Mouse (Mus musculus) thymus, postnatal 36 days (tissue): Measurements from ENCODE around the gene Dio3.

Experiments used
- DNase-seq, 2 experiments: peaks; one replicate each; pipeline ENCODE4 v3.0.0; 2022; ENCODE audit warnings: mixed read lengths in 2 of 2

Gene Dio3

DNA sequence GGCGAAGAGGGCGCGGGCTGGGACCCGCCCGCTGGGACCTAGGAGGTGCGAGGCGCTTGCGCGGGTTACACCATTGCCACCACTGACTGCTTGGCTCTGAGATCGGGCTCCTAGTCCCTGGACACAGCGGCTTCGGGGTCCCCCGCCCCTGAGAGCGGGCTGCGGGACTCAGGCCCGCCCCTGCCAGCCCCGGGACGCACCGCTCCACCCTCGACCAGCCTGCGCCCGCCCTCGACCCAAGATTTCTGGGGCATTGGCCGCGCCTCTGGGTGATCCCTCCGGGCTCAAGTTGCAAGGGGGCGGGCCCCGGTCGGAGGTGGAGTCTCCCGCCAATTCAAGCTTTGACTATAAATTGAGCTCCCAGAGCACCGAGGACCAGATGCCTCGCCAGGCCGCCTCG, at the start of gene Dio3:
Gene Dio3, plus strand, starts transcription at position 216 of the 400 bp plus-strand sequence.
- no peak for DNase-seq

DNA sequence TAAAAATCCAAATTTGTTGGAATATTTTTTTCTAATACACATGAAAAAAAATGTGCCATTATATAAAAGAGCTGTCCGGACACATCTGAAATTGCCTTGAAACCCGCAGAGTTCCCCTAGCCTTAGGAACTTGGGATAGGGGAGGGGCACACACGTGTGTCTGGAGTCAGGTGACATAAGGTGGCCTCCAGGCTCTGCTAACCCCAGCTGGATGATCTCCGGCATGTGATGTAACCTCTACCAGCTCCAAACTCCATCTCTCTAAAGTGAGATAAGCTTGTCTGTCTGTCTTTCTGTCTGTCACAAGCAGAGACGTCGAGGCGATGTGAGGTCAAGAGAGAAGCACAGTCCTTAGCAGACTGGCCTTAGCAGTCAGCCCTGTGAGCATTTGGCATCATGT, 48.6 kb upstream of the Dio3 start:
- no peak for DNase-seq

DNA sequence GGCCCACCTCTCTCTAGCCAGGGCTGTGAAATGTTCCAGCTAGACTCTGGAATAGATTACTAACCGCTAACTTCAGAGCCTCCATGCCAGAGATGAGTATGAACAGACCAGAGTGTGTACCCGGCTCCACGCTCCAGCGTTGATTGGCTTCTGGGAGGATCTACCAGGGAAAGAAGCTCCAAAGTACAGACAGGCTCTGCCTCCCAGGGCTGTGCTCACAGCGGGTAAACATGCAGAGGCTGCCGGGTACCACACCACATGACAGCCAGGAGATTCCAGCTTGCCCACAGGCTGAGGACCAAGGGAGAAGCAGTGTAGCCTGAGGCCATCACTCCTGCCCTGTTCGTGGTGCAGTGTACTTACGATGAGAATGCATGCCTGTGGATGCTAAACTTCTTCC, 48.1 kb upstream of the Dio3 start:
- no peak for DNase-seq

DNA sequence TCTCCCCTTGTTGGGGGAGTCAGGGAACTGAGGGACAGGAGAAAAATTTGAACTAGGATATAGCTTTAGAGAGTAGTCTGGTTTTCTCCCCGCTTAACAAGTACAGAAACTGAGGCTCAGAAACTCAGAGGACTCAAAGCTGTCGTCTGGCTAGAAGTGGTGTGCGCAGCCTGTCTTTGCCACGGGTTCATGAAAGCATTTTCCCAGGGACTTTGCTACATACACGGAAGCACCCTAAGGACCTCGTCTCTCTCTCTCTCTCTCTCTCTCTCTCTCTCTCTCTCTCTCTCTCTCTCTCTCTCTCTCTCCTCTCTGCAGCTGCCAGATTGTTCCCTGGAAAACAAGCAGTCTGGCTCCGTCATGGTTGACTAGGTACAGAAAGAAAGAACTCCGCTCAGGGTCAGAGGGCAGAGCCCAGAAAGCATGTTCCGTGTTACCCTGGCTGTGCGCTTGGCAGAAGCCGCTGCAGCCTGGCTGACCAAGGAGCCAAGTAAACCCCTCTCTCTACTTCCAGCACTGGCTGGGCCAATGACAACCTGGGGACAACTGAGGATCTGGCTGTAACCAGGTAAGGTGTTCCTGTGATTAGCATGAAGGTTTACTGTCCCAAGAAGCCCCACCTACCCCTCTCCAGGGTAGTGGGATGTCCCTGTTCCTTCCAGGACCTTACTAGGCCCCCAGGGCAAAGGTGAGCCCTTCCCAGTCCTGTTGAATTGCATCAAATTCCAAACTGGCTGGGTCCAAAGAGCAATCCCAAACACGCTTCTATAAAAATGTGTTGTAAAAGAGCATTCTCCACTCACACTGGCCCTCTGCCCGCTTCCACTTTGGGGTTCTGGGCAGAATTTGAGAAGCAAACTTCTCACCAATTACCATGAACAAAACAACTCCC, 46.9 kb upstream of the Dio3 start:
- no peak for DNase-seq

DNA sequence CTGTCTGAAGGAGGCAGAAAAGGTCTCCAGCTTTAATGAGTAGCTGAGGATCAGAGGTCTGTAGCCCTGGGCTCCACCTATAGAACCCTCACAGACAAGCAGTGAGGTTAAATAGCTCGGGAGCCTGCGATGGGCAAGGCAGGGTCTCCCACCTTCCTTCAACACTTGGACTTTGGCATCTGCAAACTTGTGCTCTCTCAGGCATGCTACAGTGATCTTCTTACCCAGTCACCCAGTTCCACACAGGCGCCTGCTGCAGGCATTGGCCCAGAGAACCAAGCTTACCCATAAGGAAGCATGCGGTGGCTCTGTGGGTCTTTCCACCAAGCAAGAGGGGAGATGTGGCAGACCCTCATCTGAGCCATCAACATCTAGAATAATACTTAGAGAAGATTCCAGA, 43.0 kb upstream of the Dio3 start:
- DNase-seq, result no peak

DNA sequence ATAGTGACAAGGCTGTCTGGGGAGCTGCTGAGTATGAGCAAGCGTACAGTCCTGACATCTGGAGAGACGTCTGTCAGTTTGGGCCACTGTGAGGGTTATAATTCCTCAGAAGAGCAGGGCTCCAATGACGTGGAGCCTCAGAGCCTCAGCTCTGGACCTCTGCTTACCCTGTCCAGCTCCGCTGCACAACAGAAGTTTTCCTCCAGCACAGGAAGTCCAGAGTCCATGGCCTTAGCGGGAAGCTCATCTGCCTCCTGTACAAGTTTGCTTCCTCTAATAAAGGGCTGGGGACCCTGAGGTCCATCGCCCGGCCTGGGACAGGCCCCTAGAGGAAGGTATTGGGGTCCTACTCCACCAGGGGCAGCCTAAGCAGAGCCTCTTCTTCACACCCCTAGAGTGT, 41.8 kb upstream of the Dio3 start:
- DNase-seq, result no peak

DNA sequence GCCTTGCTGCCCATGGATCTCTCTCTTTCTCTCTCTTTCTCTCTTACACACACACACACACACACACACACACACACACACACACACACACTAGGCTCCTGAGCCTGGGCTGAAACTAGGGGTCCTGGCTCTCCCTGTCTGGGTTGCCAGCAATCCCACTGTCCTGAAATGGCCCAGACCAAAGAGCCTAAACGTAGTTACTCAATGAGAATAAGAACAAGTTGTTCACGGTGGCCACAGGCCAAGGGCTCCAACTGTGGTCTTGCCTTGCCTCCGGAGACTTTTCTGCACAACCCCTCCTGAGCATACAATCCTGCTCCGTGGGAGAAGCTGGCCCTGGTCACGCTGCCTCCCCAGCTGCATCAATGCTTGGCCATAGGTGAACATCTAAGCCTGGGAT, 39.5 kb upstream of the Dio3 start:
- DNase-seq, result no peak

DNA sequence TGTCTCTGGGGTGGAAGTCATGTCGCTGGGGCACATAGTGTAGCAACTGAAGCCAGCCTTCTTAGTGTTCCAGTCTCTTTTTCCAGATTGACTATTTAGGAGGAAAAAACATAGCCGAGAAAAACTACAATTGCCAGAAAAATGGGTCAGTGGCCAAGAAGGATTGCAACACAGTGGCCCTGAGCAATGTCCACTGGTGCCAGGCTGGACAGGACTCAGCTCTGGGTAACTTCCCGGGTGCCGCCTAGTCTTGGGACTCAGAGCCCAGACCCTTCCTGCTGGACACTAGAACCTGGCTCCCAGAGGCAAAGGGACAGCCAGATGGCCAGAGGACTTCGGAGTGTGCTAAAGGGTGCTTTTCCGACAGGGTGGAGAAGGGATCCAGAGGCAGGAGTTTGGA, 34.3 kb upstream of the Dio3 start:
- DNase-seq, result no peak

DNA sequence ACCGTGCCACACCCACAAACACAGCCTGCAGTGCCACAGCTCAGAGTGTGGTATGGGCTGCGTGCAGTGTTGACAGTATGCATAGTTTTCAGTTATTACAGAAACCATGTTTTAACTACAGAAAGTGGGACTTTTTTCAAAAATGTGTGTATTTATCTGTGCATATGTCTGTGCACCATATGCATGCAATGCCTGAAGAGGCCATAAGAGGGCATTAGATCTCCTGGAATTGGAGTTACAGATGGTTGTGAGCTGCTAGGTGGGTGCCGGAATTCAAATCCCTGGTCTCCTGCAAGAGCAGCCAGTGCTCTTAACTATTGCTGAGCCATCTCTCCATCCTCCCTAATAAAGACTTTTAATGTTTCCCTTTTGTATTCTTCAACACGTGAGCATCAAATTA, 33.4 kb upstream of the Dio3 start:
- DNase-seq, result no peak

DNA sequence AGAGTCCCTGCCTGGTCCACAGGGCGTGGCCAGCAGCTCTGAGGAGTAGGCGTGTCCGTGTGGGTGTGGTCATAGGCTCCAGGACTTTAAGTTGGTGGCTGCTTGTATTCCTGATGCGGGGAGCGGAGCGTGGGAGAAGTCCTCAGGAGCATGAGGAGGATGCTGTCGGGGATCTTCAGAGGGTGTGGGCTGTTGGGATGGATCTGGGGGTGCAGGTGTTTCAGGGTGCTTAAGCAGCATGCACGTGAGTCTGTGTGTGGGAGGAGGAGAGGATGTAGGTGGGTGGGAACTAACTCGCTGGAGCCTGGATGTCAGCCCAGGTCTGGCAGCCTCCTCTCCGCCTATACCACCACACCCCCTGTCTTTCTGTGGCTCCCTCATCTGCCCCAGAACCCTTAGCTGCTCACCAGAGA, 26.7 kb upstream of the Dio3 start:
- DNase-seq, result peak in 1 of 2 experiments; percentile 5

DNA sequence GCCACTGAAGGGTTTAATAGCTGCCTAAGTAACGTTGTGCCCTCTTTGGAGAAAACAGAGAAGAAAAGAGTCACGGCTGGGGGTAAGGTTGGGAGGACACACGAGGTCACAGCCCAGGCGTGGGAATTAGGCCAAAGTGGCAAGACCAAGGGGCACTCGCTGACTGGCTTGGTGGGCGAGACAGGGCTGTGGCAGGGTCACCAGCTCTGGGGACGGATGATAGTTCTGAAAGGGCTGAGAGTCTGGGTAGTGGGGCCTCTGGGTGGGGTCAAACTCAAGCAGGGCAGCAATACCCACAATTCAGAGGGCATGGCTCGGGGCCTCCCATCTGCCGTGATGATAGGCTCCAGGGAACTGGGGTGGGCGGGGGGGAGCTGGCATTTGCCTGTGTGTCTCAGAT, 23.1 kb upstream of the Dio3 start:
- DNase-seq, result no peak

DNA sequence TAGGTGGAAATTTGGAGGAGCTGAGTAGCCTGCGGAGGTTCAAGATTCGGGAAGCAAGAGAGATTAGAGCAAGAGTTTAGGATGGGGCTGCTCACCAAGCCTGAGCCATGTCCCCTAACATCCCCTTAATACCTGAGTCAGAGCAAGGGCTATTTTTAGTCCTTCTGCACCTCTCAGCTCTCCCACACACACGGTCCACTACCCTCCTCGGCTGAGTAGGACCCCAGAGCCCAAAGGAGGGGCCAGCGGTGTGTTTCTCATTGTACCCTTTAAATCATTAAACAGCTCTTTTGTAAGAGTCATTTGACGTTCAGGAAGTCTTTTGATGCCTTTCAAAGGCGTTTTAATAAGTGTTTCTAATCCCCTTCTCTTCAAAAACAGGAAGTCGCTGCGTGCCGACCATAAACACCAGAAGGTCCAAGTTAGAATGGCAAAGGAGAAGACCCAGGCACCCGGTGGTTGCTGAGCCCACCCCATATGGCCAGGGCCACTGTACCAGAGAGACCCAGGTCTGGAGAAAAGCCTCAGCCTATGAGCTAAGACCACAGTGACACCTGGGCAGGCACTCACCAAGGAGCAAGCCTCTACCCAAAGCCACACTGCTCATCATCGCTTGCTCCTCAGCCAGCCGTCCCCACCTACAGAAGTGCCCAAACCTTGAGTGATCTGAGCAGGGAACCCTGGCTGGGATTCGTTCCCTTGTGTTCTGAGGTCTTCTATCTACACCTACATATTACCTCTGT, 22.2 kb upstream of the Dio3 start:
- DNase-seq, result no peak

DNA sequence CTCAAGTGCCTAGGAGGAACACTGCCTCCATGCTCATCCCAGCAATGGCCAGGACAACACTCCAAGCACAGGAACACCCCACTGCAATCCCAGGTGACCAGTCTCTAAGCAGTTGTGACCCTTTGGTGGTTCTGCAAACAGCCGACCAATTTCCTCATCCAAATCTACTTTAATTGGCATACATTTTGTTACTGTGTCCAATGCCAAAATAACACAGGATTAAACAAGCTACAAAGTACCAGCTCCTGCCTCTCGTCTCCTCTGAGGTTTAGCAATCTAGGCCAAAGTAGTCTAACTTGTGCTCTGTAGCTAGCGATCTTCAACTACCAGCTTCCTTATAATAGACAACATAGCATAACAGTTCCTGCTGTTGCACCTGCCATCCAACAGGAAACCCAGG, 10.6 kb upstream of the Dio3 start:
- no peak for DNase-seq

DNA sequence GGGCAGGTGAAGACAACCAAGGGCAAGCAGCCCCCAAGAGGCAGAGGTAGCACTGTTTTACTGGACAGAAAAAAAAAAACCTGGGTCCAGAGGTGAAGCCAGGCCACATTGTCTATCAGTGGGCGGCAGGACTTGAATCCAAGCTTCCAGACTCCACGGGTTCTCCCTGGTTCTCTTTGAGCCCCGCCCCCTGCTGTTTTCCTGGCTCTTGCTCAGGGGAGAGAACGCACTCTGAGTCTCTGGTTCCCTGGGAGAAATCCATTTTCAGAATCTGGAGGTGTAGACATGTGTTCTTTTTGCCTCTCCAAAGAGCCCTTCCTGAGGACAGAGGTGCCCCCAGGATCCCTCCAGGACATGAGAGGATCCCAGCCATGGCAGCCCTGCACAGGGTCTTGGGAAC, 9.2 kb upstream of the Dio3 start:
- no peak for DNase-seq

DNA sequence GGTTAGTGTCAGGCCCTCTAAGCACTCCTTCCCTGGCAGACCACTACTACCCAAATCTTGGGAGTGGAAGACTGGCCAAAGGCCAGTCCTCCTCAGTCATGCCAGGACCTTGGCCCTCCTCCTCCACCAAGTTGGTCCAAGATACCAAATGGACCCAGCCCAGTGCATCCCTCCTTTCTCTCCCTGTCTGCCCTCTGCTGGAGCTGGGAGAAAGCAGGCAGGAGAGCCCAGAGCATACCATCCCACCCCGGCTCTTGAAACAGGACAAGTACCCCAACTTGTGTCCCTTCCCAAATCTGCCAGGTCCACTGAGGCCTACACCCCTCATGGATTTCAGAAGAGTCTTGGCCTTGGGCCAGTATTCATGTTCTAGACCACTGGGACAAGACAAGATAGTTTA, 2.8 kb upstream of the Dio3 start:
- no peak for DNase-seq

DNA sequence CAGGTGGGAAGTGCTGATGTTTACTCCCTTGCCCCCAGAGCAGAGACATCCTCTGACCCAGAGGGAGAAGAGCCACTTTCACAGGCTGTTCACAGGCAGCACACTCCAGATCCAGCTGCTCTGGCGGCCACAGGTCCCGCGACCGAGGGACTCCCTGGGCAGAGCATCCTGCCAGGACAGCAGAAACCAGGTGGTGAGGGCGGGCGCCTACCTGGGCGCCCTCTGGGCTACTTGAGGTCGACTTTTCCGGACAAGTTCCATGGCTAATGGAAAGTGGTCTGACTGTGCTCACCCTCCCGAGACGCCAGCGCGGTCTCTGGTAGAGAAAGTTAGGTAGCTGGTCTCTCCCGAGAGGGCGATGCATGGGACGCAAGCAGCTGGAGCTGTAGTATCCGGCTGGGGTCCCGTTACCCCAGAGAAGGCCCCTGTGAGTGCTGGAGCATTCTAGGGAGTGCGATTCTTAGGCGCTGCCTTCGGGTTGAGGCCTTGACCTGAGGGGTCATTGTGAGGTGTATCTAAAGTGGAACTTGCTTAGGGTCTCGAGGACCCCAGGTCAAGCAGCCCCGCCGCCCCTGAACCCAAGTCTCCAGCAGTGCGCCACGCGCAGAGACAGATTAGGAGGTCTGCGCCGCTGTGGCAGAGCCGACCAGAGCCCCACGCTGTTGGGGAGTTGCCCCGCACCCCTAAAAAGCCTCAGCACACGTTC, 1.5 kb upstream of the Dio3 start:
- no peak for DNase-seq

DNA sequence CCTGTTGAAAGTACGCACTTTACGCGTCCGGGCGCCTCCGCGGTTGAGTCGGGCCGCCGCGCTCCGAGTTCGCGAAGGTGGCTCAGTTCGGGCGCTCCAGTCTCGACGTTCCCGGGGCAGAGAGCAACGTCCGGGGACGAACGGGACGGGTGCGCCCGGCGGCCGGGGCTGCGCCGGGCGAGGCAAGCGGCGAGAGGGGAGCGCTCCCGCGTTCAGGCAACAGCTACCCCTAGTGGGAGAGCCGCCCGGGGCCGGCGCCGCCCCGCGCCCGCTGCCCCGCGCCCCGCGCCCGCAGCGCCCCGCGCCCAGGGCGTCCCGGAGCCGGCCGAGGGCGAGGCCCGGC, 932 bp upstream of the Dio3 start:
- DNase-seq, result no peak

DNA sequence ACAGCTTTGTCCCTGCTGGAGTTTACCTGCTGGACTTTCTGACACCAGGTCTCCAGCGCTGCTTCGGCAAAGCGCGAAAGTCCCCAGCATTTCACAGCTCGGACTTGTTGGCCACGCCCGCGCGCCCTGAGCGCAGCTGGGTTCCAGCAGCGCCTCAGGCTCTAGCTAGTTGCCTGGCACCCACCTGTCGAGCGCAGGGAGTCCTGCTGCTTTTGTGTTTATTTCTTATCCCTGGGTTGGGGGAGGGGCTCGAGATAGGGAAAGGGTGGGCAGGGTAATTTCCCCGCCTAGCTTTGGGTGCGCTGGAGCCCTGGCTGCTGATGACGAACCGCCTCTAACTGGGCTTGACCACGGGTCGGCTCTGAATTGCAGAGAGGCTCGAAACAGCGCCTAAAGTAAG, 1.5 kb downstream of the Dio3 start:
- no peak for DNase-seq

DNA sequence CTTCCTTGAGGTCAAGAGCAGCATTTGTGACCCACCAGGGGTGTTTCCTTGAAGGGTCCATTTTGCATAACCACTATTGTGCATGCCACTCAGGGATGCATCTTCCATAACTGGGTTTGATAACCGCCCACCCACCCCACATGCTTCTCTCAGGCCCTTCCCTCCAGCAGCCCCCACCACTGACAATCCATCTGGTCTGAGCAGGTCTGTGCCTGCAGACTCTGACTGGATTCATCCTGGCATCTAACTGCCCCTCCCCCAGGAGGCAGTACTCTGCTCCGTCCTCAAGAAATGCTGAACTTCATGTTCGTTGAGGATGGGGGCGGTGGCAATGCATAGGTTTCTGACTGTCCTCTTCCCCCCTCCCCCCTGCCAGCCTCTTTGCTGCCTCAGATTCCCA, 4.9 kb downstream of the Dio3 start:
- no peak for DNase-seq

DNA sequence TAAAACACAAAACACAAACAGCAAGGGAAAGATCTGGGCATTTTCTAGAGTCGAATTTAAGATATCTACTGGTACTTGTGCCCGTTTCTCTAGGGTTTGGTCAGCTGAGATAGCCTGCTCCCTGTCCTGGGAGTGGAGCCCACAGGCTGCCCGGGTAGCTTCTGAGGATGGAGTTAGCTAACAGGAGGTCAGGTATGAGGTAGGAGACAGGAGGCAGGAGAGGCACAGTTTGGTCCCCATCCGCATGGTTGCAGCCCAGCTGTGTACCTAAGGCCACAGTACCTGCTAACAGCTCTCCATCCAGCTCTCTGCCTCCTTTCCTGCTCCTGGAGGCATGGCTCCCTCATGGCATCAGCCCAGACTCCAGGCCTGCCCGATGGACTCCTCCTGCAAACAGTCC, 13.9 kb downstream of the Dio3 start:
- no peak for DNase-seq

DNA sequence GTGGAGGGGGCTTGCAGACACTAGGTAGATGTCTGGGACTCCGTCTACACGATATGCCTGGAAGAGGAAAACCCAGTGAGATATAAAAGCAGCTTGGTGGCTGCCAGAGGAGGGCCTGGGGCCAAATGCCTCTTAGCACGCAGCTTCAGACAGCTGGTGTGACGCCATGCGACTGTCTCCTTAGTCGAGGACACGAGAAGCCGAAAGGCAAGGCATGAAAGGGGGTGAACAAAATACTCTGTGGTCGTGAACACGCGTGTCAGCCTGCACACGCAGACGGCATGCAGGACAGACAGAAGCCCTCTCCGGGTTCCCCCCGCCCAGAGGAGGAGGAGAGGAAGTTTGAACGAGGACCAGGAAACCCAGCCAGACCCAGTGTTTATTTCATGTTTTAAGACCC, 16.0 kb downstream of the Dio3 start:
- DNase-seq, result no peak

DNA sequence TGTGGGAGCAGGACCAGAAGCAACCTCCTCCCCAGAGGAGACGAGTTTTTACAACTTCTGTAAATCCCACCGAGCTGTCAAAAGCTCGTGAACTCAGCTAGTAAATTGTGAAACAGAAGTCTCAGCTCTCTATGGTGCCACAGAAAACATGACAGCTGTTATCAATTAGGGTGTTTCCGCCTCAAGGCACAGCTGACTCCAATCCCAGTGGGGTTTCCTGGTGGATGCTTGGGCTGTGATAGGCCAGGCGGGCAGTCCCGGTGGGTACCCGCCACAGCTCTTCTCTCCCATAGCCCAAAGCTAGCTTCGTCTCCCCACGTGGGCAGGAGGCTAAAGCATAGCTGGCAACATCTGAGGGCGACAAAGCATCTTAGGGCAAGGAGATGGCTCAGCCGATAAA, 19.8 kb downstream of the Dio3 start:
- no peak for DNase-seq

DNA sequence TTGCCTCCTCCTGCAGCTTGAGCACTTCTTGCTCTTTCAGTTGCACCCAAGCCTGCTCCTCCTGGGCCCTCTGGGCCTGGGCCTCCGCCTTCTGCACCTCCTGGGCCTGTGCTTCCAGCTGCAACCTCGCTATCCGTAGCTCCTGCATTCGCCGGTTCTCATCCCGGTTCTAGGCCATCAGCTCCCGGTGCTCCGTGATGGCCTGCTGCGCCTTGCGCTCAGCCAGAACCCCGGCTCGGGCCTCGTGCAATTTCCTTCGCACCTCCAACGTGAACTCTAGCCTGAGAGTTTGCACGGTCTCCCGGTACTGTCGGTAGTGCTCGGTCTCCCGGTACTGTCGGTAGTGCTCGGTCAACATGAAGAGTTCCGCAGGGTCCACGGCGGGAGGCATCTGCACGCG, 40.8 kb downstream of the Dio3 start:
- DNase-seq, result no peak
